ENCODE assay signal across 12 mouse cellular contexts in genomic region chr3:108433881-108434495, GRCm38 (mm10). TPM values are rescaled to one million over a fixed set of nuclear protein-coding genes. Genes with fewer than 3 reads are reported as not detected.
DNase-seq lines count a peak whose midpoint lies in the region; ATAC-seq and TF ChIP-seq lines count a peak whose summit lies in the region.
"Had no signal": no experiment of that assay in that cellular context is flagged by ENCODE, and none has a peak within 500 bp of the region (broad histone marks: within the 10 kb centered on the region; RNA-seq: fewer than 3 reads in every experiment).

No protein-coding gene starts in this region.

- WGBS in embryonic facial prominence, embryonic 10.5 days, result 39% methylated on average over 19 of the region's 19 CpGs
- WGBS in hindbrain, embryonic 10.5 days, result 23% methylated on average over 19 of the region's 19 CpGs
- 13% methylated on average over 19 of the region's 19 CpGs for WGBS in midbrain, embryonic 12.5 days

- peaks cover 95% of the 10 kb centered on the region for H3K36me3 ChIP-seq in E14TG2a.4 (ENCODE audit: insufficient read depth, low read length)
- H3K36me3 ChIP-seq in embryonic facial prominence, embryonic 10.5 days (replicated peaks), result peaks cover 89% of the 10 kb centered on the region
- H3K36me3 ChIP-seq in hindbrain, embryonic 10.5 days, result peaks cover 90% of the 10 kb centered on the region
- peaks cover 44% of the 10 kb centered on the region for H3K36me3 ChIP-seq in midbrain, embryonic 12.5 days

- H3K9me3 ChIP-seq in E14TG2a.4 (ENCODE audit: low read length), result no peaks in the 10 kb centered on the region
- no peaks in the 10 kb centered on the region for H3K9me3 ChIP-seq in embryonic facial prominence, embryonic 10.5 days
- H3K9me3 ChIP-seq in hindbrain, embryonic 10.5 days, result no peaks in the 10 kb centered on the region
- H3K9me3 ChIP-seq in midbrain, embryonic 12.5 days, result no peaks in the 10 kb centered on the region

- intact Hi-C loops in gastrocnemius, adult 2 months (cut with DNase I), result no loop called here
- intact Hi-C loops in gastrocnemius, postnatal 36 days (cut with DNase I), result no loop called here
- intact Hi-C loops in left cerebral cortex, adult 2 months (cut with DNase I), result loop anchor here (2.0 kb wide), 1 partner anchor 31 kb away; no protein-coding TSS in a partner anchor

- peak overlapping the region; percentile 80 for H3K27ac ChIP-seq in embryonic facial prominence, embryonic 10.5 days (replicated peaks)
- peak overlapping the region; percentile 95 for H3K27ac ChIP-seq in hindbrain, embryonic 10.5 days
- H3K27ac ChIP-seq in midbrain, embryonic 12.5 days (replicated peaks), result peak overlapping the region; percentile 96
- no peak overlapping the region for H3K27ac ChIP-seq in gastrocnemius, adult 2 months
- no peak overlapping the region for H3K27ac ChIP-seq in left cerebral cortex, adult 2 months
- H3K27ac ChIP-seq: heart, adult 2 months had no signal

- TF ChIP-seq CTCF in E14TG2a.4 (conservative IDR thresholded peaks at IDR 0.05; ENCODE audit: low read length), result no peak
- no peak for TF ChIP-seq CTCF in gastrocnemius, adult 2 months (IDR thresholded peaks at IDR 0.05)
- no peak for TF ChIP-seq CTCF in left cerebral cortex, adult 2 months (IDR thresholded peaks at IDR 0.05)

- peak overlapping the region; percentile 72 for H3K4me3 ChIP-seq in E14TG2a.4 (replicated peaks; ENCODE audit: low read length)
- peak overlapping the region; percentile 33 for H3K4me3 ChIP-seq in embryonic facial prominence, embryonic 10.5 days
- peak overlapping the region; percentile 27 for H3K4me3 ChIP-seq in hindbrain, embryonic 10.5 days
- no peak overlapping the region for H3K4me3 ChIP-seq in midbrain, embryonic 12.5 days
- no peak overlapping the region for H3K4me3 ChIP-seq in gastrocnemius, adult 2 months
- H3K4me3 ChIP-seq in left cerebral cortex, adult 2 months, result no peak overlapping the region
- H3K4me3 ChIP-seq: heart, adult 2 months had no signal

- peak overlapping the region; percentile 34; the same call in 1 of the 2 replicates for H3K9ac ChIP-seq in midbrain, embryonic 12.5 days (replicated peaks)

- peak; percentile 87 for ATAC-seq in midbrain, embryonic 12.5 days (ENCODE audit: low FRiP score, low read depth)

- peaks cover 87% of the 10 kb centered on the region for H3K4me1 ChIP-seq in E14TG2a.4 (replicated peaks; ENCODE audit: low read depth, low read length)
- peaks cover 38% of the 10 kb centered on the region for H3K4me1 ChIP-seq in embryonic facial prominence, embryonic 10.5 days
- H3K4me1 ChIP-seq in hindbrain, embryonic 10.5 days (replicated peaks), result peaks cover 71% of the 10 kb centered on the region
- peaks cover 57% of the 10 kb centered on the region for H3K4me1 ChIP-seq in midbrain, embryonic 12.5 days

- H3K4me2 ChIP-seq in midbrain, embryonic 12.5 days (replicated peaks), result peak overlapping the region; percentile 35

- DNase-seq in embryonic facial prominence, embryonic 10.5 days (ENCODE audit: low spot score), result no peak
- DNase-seq in hindbrain, embryonic 10.5 days (ENCODE audit: low spot score), result no peak
- DNase-seq in gastrocnemius, adult 2 months, result no peak
- no peak for DNase-seq in gastrocnemius, postnatal 25 days
- no peak for DNase-seq in gastrocnemius, postnatal 36 days
- DNase-seq in left cerebral cortex, adult 2 months (ENCODE audit: extremely low spot score in 1 of 2, low spot score in 2 of 2), result no peak
- DNase-seq: cerebellum, adult 2 months; heart, adult 2 months; lung, adult 18-20 months; right cerebral cortex, postnatal 4 days had no signal

- no peaks in the 10 kb centered on the region for H3K27me3 ChIP-seq in E14TG2a.4 (ENCODE audit: insufficient read depth, low read length)
- no peaks in the 10 kb centered on the region for H3K27me3 ChIP-seq in embryonic facial prominence, embryonic 10.5 days (replicated peaks; ENCODE audit: low read depth, poor library complexity, severe bottlenecking)
- no peaks in the 10 kb centered on the region for H3K27me3 ChIP-seq in hindbrain, embryonic 10.5 days (ENCODE audit: insufficient read depth, poor library complexity, severe bottlenecking)
- no peaks in the 10 kb centered on the region for H3K27me3 ChIP-seq in midbrain, embryonic 12.5 days

RNA-seq across cellular contexts. Expression of gene Sars, which starts 11.0 kb away (rescaled TPM):
- polyA plus RNA-seq in embryonic facial prominence, embryonic 10.5 days (2016; fragmentation: Nextera tagmentation; extraction: Ambion mirVana), result 132 and 139 TPM in 2 replicates
- polyA plus RNA-seq in hindbrain, embryonic 10.5 days (2016; fragmentation: Nextera tagmentation; extraction: Ambion mirVana), result 161 and 177 TPM in 2 replicates
- 184 and 192 TPM in 2 replicates for polyA plus RNA-seq in midbrain, embryonic 12.5 days (2016; fragmentation: Nextera tagmentation; extraction: Ambion mirVana)
- 100 to 1,000 TPM; 116 to 135 TPM for total RNA-seq in gastrocnemius, adult 2 months (2021)
- total RNA-seq in gastrocnemius, postnatal 25 days (2021), result 100 to 1,000 TPM; 105 to 114 TPM
- 100 to 1,000 TPM; 114 to 119 TPM for total RNA-seq in gastrocnemius, postnatal 36 days (2021)
- 100 to 1,000 TPM; 216 to 222 TPM for total RNA-seq in left cerebral cortex, adult 2 months (2021)

RNA-seq across cellular contexts. Expression of gene Celsr2, which starts 18.6 kb away (rescaled TPM):
- polyA plus RNA-seq in embryonic facial prominence, embryonic 10.5 days (2016; fragmentation: Nextera tagmentation; extraction: Ambion mirVana), result 10.2 and 20.1 TPM in 2 replicates
- 58.1 and 79.1 TPM in 2 replicates for polyA plus RNA-seq in hindbrain, embryonic 10.5 days (2016; fragmentation: Nextera tagmentation; extraction: Ambion mirVana)
- polyA plus RNA-seq in midbrain, embryonic 12.5 days (2016; fragmentation: Nextera tagmentation; extraction: Ambion mirVana), result 73.3 and 78.2 TPM in 2 replicates
- 1 to 10 TPM; 6.4 to 8.8 TPM for total RNA-seq in gastrocnemius, adult 2 months (2021)
- total RNA-seq in gastrocnemius, postnatal 25 days (2021), result 1 to 10 TPM; 4.8 to 5.9 TPM
- total RNA-seq in gastrocnemius, postnatal 36 days (2021), result 1 to 10 TPM; 6.4 to 8.2 TPM
- total RNA-seq in left cerebral cortex, adult 2 months (2021), result 100 to 1,000 TPM; 163 to 185 TPM

RNA-seq across cellular contexts. Expression of gene Psrc1, which starts 50.3 kb away (rescaled TPM):
- 97.9 and 100.0 TPM in 2 replicates for polyA plus RNA-seq in embryonic facial prominence, embryonic 10.5 days (2016; fragmentation: Nextera tagmentation; extraction: Ambion mirVana)
- polyA plus RNA-seq in hindbrain, embryonic 10.5 days (2016; fragmentation: Nextera tagmentation; extraction: Ambion mirVana), result 75.8 and 89.8 TPM in 2 replicates
- polyA plus RNA-seq in midbrain, embryonic 12.5 days (2016; fragmentation: Nextera tagmentation; extraction: Ambion mirVana), result 60.6 and 61.9 TPM in 2 replicates
- not detected for total RNA-seq in gastrocnemius, adult 2 months (2021)
- total RNA-seq in gastrocnemius, postnatal 25 days (2021), result under 1 TPM in 1 of 2 experiments, not detected in 1; 0.32 TPM
- total RNA-seq in gastrocnemius, postnatal 36 days (2021), result under 1 TPM; 0.26 to 0.32 TPM
- 10 to 100 TPM; 18.9 to 21.2 TPM for total RNA-seq in left cerebral cortex, adult 2 months (2021)

Comparison
In these comparisons a context has a peak if more than half of its experiments do, and no peak if none do; other contexts are left out.
1. H3K4me3 ChIP-seq: peak in E14TG2a.4 (single experiment), embryonic facial prominence, embryonic 10.5 days (single experiment) and hindbrain, embryonic 10.5 days (single experiment); none in midbrain, embryonic 12.5 days (single experiment), gastrocnemius, adult 2 months (single experiment) and left cerebral cortex, adult 2 months (single experiment).
2. H3K27ac ChIP-seq: peak in embryonic facial prominence, embryonic 10.5 days (single experiment), hindbrain, embryonic 10.5 days (single experiment) and midbrain, embryonic 12.5 days (single experiment); none in gastrocnemius, adult 2 months (single experiment) and left cerebral cortex, adult 2 months (single experiment).
3. RNA of gene Celsr2, which starts 18.6 kb away (total RNA-seq): 163 to 185 TPM in left cerebral cortex, adult 2 months; 6.4 to 8.8 TPM in gastrocnemius, adult 2 months, 6.4 to 8.2 TPM in gastrocnemius, postnatal 36 days and 4.8 to 5.9 TPM in gastrocnemius, postnatal 25 days; every median in the first group is over 10 times any median in the second.
4. RNA of gene Psrc1, which starts 50.3 kb away (total RNA-seq): 18.9 to 21.2 TPM in left cerebral cortex, adult 2 months; 0.32 TPM in gastrocnemius, postnatal 25 days, 0.26 to 0.32 TPM in gastrocnemius, postnatal 36 days and not detected in gastrocnemius, adult 2 months; every median in the first group is over 10 times any median in the second.